Mouse (Mus musculus): ENCODE results near the gene Shc3. TPM values are rescaled to one million over a fixed set of nuclear protein-coding genes. Genes with fewer than 3 reads are reported as not detected.

Shc3 gene
- total and polyA plus RNA-seq, 3 experiments, result not detected

GRCm38 (mm10) chr13:51416727-51417126, 152.5 kb downstream of the Shc3 start:
- TF ChIP-seq POLR2AphosphoS5 (IDR thresholded peaks at IDR 0.05; ENCODE audit: borderline replicate concordance, low read depth, low read length) (no peak), ZC3H11A (IDR thresholded peaks at IDR 0.05; ENCODE audit: low read depth, low read length) (no peak), MEF2A (IDR thresholded peaks at IDR 0.05; ENCODE audit: extremely low read depth, insufficient replicate concordance, low read depth, low read length, poor library complexity, severe bottlenecking) (no peak), MXI1 (IDR thresholded peaks at IDR 0.05; ENCODE audit: low read depth, low read length) (no peak), GABPA (IDR thresholded peaks at IDR 0.05; ENCODE audit: low read depth, low read length) (no peak), TCF12 (IDR thresholded peaks at IDR 0.05; ENCODE audit: low read depth, low read length) (no peak), USF2 (IDR thresholded peaks at IDR 0.05; ENCODE audit: borderline replicate concordance in 1 of 2, insufficient read depth in 1 of 2, low read depth in 1 of 2, low read length in 2 of 2) (no peak), HCFC1 (IDR thresholded peaks at IDR 0.05; ENCODE audit: low read depth, low read length) (no peak), TAL1 (IDR thresholded peaks at IDR 0.05; ENCODE audit: low read length) (no peak), ZKSCAN1 (IDR thresholded peaks at IDR 0.05; ENCODE audit: low read depth, low read length) (no peak), TBP (IDR thresholded peaks at IDR 0.05; ENCODE audit: low read depth, low read length) (no peak), POLR2A (IDR thresholded peaks at IDR 0.05; ENCODE audit: control insufficient read depth in 1 of 2, insufficient read depth in 1 of 2, low read depth in 1 of 2, low read length in 2 of 2, poor library complexity in 1 of 2) (no peak), NELFE (IDR thresholded peaks at IDR 0.05; ENCODE audit: low read depth, low read length) (no peak), JUND (IDR thresholded peaks at IDR 0.05; ENCODE audit: low read depth, low read length) (no peak)
- Histone ChIP-seq H3K9ac (ENCODE audit: control insufficient read depth, low read depth, low read length, poor library complexity, severe bottlenecking) (no peak overlapping the region), H3K27me3 (ENCODE audit: control insufficient read depth in 1 of 2, insufficient read depth in 2 of 2, low read length in 2 of 2) (no peaks in the 10 kb centered on the region), H3K4me1 (ENCODE audit: control insufficient read depth in 1 of 2, insufficient read depth in 2 of 2, low read length in 2 of 2) (no peaks in the 10 kb centered on the region), H3K36me3 (ENCODE audit: control insufficient read depth in 1 of 2, insufficient read depth in 2 of 2, low read length in 2 of 2) (no peaks in the 10 kb centered on the region), H3K79me2 (ENCODE audit: control insufficient read depth, insufficient read depth, low read length, poor library complexity) (no peaks in the 10 kb centered on the region), H3K9me3 (replicated peaks; ENCODE audit: insufficient read depth, low read length) (no peaks in the 10 kb centered on the region), H3K27ac (ENCODE audit: control insufficient read depth, low read depth, low read length) (no peak overlapping the region), H3K4me3 (ENCODE audit: control insufficient read depth in 1 of 2, insufficient read depth in 1 of 2, low read depth in 2 of 2, low read length in 2 of 2) (no peak overlapping the region)
- DNase-seq (ENCODE audit: low read depth, low spot score), result no peak

DNA sequence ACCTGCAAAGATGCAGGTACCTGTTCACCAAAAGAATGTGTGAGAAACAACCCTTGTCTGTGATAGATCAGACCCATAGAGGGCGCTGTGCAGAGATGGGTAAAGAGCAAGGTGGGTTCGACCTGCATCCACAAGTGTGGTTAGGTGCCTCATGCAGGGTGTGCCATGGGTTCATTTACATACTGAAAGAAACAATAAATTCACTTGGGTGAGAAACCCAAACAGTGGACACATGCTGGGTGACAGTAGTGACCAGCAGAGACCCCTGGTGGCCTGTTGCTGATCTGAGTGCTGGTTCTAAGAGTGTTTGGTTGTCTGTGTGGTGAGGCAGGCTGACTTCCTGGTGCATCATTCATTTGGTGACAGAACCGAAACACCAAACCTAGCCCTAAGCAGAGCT, 155.8 kb downstream of the Shc3 start:
- Histone ChIP-seq H3K79me2 (ENCODE audit: control insufficient read depth, insufficient read depth, low read length, poor library complexity) (no peaks in the 10 kb centered on the region), H3K27me3 (ENCODE audit: control insufficient read depth in 1 of 2, insufficient read depth in 2 of 2, low read length in 2 of 2) (no peaks in the 10 kb centered on the region), H3K4me3 (ENCODE audit: control insufficient read depth in 1 of 2, insufficient read depth in 1 of 2, low read depth in 2 of 2, low read length in 2 of 2) (no peak overlapping the region), H3K36me3 (ENCODE audit: control insufficient read depth in 1 of 2, insufficient read depth in 2 of 2, low read length in 2 of 2) (no peaks in the 10 kb centered on the region), H3K9me3 (replicated peaks; ENCODE audit: insufficient read depth, low read length) (no peaks in the 10 kb centered on the region), H3K4me1 (ENCODE audit: control insufficient read depth in 1 of 2, insufficient read depth in 2 of 2, low read length in 2 of 2) (no peaks in the 10 kb centered on the region), H3K9ac (ENCODE audit: control insufficient read depth, low read depth, low read length, poor library complexity, severe bottlenecking) (no peak overlapping the region), H3K27ac (ENCODE audit: control insufficient read depth, low read depth, low read length) (no peak overlapping the region)
- no peak for TF ChIP-seq RCOR1 (IDR thresholded peaks at IDR 0.05; ENCODE audit: low read depth, low read length)
- TF ChIP-seq ETS1 (IDR thresholded peaks at IDR 0.05; ENCODE audit: low read depth, low read length), result no peak
- TF ChIP-seq ZC3H11A (IDR thresholded peaks at IDR 0.05; ENCODE audit: low read depth, low read length), result no peak
- TF ChIP-seq EP300 (IDR thresholded peaks at IDR 0.05; ENCODE audit: low read depth in 1 of 2, low read length in 2 of 2), result no peak
- no peak for TF ChIP-seq E2F4 (IDR thresholded peaks at IDR 0.05; ENCODE audit: borderline replicate concordance, low read depth, low read length)
- no peak for TF ChIP-seq GABPA (IDR thresholded peaks at IDR 0.05; ENCODE audit: low read depth, low read length)
- TF ChIP-seq TAL1 (IDR thresholded peaks at IDR 0.05; ENCODE audit: low read length), result no peak
- no peak for TF ChIP-seq SMC3 (IDR thresholded peaks at IDR 0.05; ENCODE audit: low read depth, low read length)
- no peak for TF ChIP-seq NELFE (IDR thresholded peaks at IDR 0.05; ENCODE audit: low read depth, low read length)
- no peak for TF ChIP-seq MEF2A (IDR thresholded peaks at IDR 0.05; ENCODE audit: extremely low read depth, insufficient replicate concordance, low read depth, low read length, poor library complexity, severe bottlenecking)
- no peak for TF ChIP-seq MAZ (IDR thresholded peaks at IDR 0.05; ENCODE audit: low read depth, low read length)
- TF ChIP-seq CHD1 (IDR thresholded peaks at IDR 0.05; ENCODE audit: low read depth, low read length), result no peak
- TF ChIP-seq UBTF (IDR thresholded peaks at IDR 0.05; ENCODE audit: borderline replicate concordance, insufficient read depth, low read depth, low read length), result no peak
- no peak for TF ChIP-seq TCF12 (IDR thresholded peaks at IDR 0.05; ENCODE audit: low read depth, low read length)
- TF ChIP-seq KAT2A (conservative IDR thresholded peaks at IDR 0.05; ENCODE audit: low read depth, low read length), result no peak
- no peak for TF ChIP-seq ZKSCAN1 (IDR thresholded peaks at IDR 0.05; ENCODE audit: low read depth, low read length)
- no peak for DNase-seq (ENCODE audit: low read depth, low spot score)
